Mouse (Mus musculus): ENCODE measurements around the gene Nsfl1c. TPM values are rescaled to one million over a fixed set of nuclear protein-coding genes. Genes with fewer than 3 reads are reported as not detected.
"Not testable (repeated sequence)": the region's sequence is repeated elsewhere in the genome, so short reads cannot be mapped to it uniquely, and the experiment has no call there.

Gene Nsfl1c
- polyA plus RNA-seq (2012; rRNA removed) (37.1 and 53.2 TPM in 2 replicates), polyA plus RNA-seq (2014; fragmentation: Nextera tagmentation; extraction: Ambion mirVana) (64.6 and 67.2 TPM in 2 replicates)

- DNase-seq (ENCODE audit: low read depth in 3 of 3, low spot score in 3 of 3): peak; percentile 80 to 84 (median 81)
- H3K27me3 ChIP-seq (ENCODE audit: control insufficient read depth, insufficient read depth, low read length): no peaks in the 10 kb centered on the region
- 0% methylated on average over 65 of the region's 73 CpGs for WGBS (ENCODE audit: insufficient replicate concordance)
- no peaks in the 10 kb centered on the region for H3K9me3 ChIP-seq (ENCODE audit: control insufficient read depth, low read length)
- peaks cover 0 to 4% of the 10 kb centered on the region in 2 experiments; a peak in 2 of 4 replicates for H3K4me1 ChIP-seq (replicated peaks; ENCODE audit: control insufficient read depth in 2 of 2, insufficient read depth in 2 of 2, low read length in 1 of 2)
- TF ChIP-seq EP300 (IDR thresholded peaks at IDR 0.05; ENCODE audit: low read depth) (no peak), CTCF (IDR thresholded peaks at IDR 0.05; ENCODE audit: low read depth) (peak; percentile 98)
- peaks cover 2% of the 10 kb centered on the region; the same call in 1 of the 2 replicates for H3K36me3 ChIP-seq (replicated peaks; ENCODE audit: control insufficient read depth, insufficient read depth, low read depth)
- ATAC-seq (ENCODE audit: insufficient read depth): peak; percentile 100
- H3K27ac ChIP-seq: no peak within 1 kb of the TSS
- H3K9ac ChIP-seq (replicated peaks): peak within 1 kb of the TSS; percentile 72
- peak within 1 kb of the TSS; percentile 77 for H3K4me2 ChIP-seq (ENCODE audit: low read depth)
- H3K4me3 ChIP-seq (ENCODE audit: insufficient read depth in 1 of 2, low read depth in 2 of 2, low read length in 2 of 2): peak within 1 kb of the TSS; percentile 77 to 82
Measured at GRCm38 (mm10) chr2:151494035-151494803, at the start of gene Nsfl1c. TSS of gene Nsfl1c (plus strand) at chr2:151494182.

DNA sequence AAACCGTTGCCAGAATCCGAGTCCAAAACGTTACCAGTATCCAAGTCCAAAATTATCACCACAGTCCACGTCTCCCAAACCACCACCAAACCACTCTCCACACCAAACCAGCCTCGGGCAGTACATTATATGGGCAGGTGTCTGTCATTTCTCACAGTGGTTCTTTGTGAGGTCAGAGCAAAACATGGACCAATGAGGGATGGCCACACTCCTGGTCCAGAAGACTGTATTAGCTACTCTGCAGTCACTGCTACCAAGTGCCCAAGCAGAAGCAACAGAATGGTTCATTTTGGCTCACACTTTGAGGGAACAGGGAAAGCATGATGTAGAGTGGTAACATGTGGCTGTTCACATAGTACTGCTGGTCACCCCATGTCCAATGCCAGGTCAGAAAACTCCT, 17.9 kb upstream of the Nsfl1c start, which contains the start of gene 4921509C19Rik:
Gene 4921509C19Rik (minus strand): TSS at position 101 of the 400 bp plus-strand sequence.
- WGBS (ENCODE audit: insufficient replicate concordance): 62% methylated on average over 4 of the region's 5 CpGs
- H3K9ac ChIP-seq (replicated peaks); H3K4me1 ChIP-seq (replicated peaks; ENCODE audit: control insufficient read depth in 2 of 2, insufficient read depth in 2 of 2, low read length in 1 of 2); H3K36me3 ChIP-seq (replicated peaks; ENCODE audit: control insufficient read depth, insufficient read depth, low read depth); H3K4me3 ChIP-seq (ENCODE audit: insufficient read depth in 1 of 2, low read depth in 2 of 2, low read length in 2 of 2); H3K27me3 ChIP-seq (ENCODE audit: control insufficient read depth, insufficient read depth, low read length); DNase-seq (ENCODE audit: low read depth in 3 of 3, low spot score in 3 of 3); ATAC-seq (ENCODE audit: insufficient read depth); H3K4me2 ChIP-seq (ENCODE audit: low read depth); H3K9me3 ChIP-seq (ENCODE audit: control insufficient read depth, low read length); H3K27ac ChIP-seq: not testable (repeated sequence)

DNA sequence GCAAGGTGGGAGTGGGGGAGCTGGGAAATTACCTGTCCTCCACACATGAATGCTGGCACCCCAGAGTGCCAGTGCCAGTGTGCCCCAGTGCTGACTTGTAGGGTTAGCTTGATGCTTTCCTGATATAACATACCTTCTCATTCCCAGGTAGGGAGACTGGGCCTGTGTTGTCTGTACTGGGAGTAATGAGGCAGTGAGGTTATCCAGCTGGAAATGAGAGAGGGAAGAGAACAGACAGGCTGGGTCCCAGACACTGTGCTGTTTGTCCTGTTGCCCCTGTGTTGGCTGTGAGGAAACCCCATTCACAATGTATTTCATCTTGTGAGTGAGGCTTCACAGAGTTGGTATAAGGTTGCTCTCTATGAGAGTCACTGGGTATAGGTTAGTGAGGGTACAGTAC, 7.5 kb upstream of the Nsfl1c start:
- Histone ChIP-seq H3K9ac (replicated peaks) (no peak overlapping the region), H3K27me3 (ENCODE audit: control insufficient read depth, insufficient read depth, low read length) (no peaks in the 10 kb centered on the region), H3K27ac (no peak overlapping the region), H3K4me3 (ENCODE audit: insufficient read depth in 1 of 2, low read depth in 2 of 2, low read length in 2 of 2) (no peak overlapping the region), H3K4me1 (replicated peaks; ENCODE audit: control insufficient read depth in 2 of 2, insufficient read depth in 2 of 2, low read length in 1 of 2) (no peaks in the 10 kb centered on the region), H3K9me3 (ENCODE audit: control insufficient read depth, low read length) (no peaks in the 10 kb centered on the region), H3K36me3 (replicated peaks; ENCODE audit: control insufficient read depth, insufficient read depth, low read depth) (no peaks in the 10 kb centered on the region), H3K4me2 (ENCODE audit: low read depth) (no peak overlapping the region)
- TF ChIP-seq CTCF (IDR thresholded peaks at IDR 0.05; ENCODE audit: low read depth) (no peak), EP300 (IDR thresholded peaks at IDR 0.05; ENCODE audit: low read depth) (no peak)
- no peak for DNase-seq (ENCODE audit: low read depth in 3 of 3, low spot score in 3 of 3)
- no peak for ATAC-seq (ENCODE audit: insufficient read depth)

DNA sequence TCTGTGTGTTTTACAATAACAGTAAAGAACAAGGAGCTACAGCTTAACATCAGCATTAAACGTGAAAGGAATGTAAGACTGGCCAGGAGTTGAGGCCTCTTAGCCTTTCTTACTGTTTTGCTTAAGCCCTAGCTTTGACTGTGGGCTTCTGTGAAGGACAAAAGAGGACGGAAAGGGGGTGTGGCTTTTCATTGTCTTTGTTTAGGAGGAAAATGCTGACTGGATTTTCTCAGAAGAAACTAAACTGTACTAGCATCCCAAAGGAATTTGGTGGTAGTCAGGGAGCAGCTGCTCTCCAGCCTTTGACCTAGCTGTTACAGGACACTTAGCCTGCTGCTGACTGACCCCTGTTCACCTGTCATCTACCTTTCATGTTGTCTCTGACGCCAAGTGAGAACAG, 4.4 kb downstream of the Nsfl1c start:
- Histone ChIP-seq H3K4me3 (ENCODE audit: insufficient read depth in 1 of 2, low read depth in 2 of 2, low read length in 2 of 2) (no peak overlapping the region), H3K36me3 (replicated peaks; ENCODE audit: control insufficient read depth, insufficient read depth, low read depth) (peaks cover 4% of the 10 kb centered on the region), H3K9me3 (ENCODE audit: control insufficient read depth, low read length) (no peaks in the 10 kb centered on the region), H3K9ac (replicated peaks) (no peak overlapping the region), H3K27me3 (ENCODE audit: control insufficient read depth, insufficient read depth, low read length) (no peaks in the 10 kb centered on the region), H3K4me1 (replicated peaks; ENCODE audit: control insufficient read depth in 2 of 2, insufficient read depth in 2 of 2, low read length in 1 of 2) (peaks cover 0 to 12% of the 10 kb centered on the region in 2 experiments; a peak in 3 of 4 replicates), H3K4me2 (ENCODE audit: low read depth) (no peak overlapping the region), H3K27ac (no peak overlapping the region)
- TF ChIP-seq CTCF (IDR thresholded peaks at IDR 0.05; ENCODE audit: low read depth) (no peak), EP300 (IDR thresholded peaks at IDR 0.05; ENCODE audit: low read depth) (no peak)
- ATAC-seq (ENCODE audit: insufficient read depth) (no peak), DNase-seq (ENCODE audit: low read depth in 3 of 3, low spot score in 3 of 3) (no peak)
- WGBS (ENCODE audit: insufficient replicate concordance): 55% methylated on average over 3 of the region's 3 CpGs

DNA sequence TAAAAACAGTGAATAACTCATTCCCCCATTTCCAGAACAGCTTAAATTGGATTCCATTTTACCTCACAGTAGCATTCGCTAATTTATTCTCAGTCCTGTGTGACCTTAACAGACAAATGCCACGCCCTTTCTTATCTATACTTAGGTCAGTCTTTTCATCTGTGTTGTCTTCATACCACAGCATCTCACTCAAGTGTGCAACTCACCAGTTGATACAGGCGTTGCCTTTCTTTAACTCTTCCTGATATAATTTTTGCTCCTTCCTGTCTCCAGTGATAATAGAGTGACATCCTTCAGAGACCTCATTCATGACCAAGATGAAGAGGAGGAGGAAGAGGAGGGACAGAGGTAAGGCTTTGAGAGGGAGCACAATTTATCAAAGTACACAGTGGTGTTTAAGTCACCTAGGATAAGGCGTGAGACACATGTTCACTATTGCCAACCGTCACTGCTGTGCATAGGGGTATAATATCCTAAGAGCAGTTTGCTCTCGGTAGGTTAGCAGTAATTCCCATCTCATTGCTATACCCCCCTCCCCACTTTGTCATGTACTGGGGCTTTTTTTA, 6.5 kb downstream of the Nsfl1c start:
- peak; percentile 82 for ATAC-seq (ENCODE audit: insufficient read depth)
- H3K4me1 ChIP-seq (replicated peaks; ENCODE audit: control insufficient read depth in 2 of 2, insufficient read depth in 2 of 2, low read length in 1 of 2): peaks cover 0 to 12% of the 10 kb centered on the region in 2 experiments; a peak in 3 of 4 replicates
- 26% methylated on average over 6 of the region's 6 CpGs for WGBS (ENCODE audit: insufficient replicate concordance)
- no peak overlapping the region for H3K9ac ChIP-seq (replicated peaks)
- DNase-seq (ENCODE audit: low read depth in 3 of 3, low spot score in 3 of 3): no peak
- no peak overlapping the region for H3K4me2 ChIP-seq (ENCODE audit: low read depth)
- TF ChIP-seq CTCF (IDR thresholded peaks at IDR 0.05; ENCODE audit: low read depth): no peak
- peak; percentile 30 for TF ChIP-seq EP300 (IDR thresholded peaks at IDR 0.05; ENCODE audit: low read depth)
- H3K4me3 ChIP-seq (ENCODE audit: insufficient read depth in 1 of 2, low read depth in 2 of 2, low read length in 2 of 2): no peak overlapping the region
- no peaks in the 10 kb centered on the region for H3K27me3 ChIP-seq (ENCODE audit: control insufficient read depth, insufficient read depth, low read length)
- peaks cover 8% of the 10 kb centered on the region for H3K36me3 ChIP-seq (replicated peaks; ENCODE audit: control insufficient read depth, insufficient read depth, low read depth)
- H3K9me3 ChIP-seq (ENCODE audit: control insufficient read depth, low read length): no peaks in the 10 kb centered on the region
- H3K27ac ChIP-seq: no peak overlapping the region
